Mouse (Mus musculus) erythroblast, embryonic 14.5 days (primary cell): Measurements from ENCODE around the gene F5. TPM values are rescaled to one million over a fixed set of nuclear protein-coding genes. Genes with fewer than 3 reads are reported as not detected.
A peak's percentile ranks its signal among the peaks of the same experiment; 100 is the strongest.

Experiments
- H3K27me3 ChIP-seq: 2 replicates; pipeline ENCODE4 v1.6.1; 2012; ENCODE audit warnings: inconsistent platforms; ENCODE audit not compliant: control insufficient read depth
- H3K36me3 ChIP-seq: 2 replicates; pipeline ENCODE4 v1.6.1; 2012; ENCODE audit warnings: mild to moderate bottlenecking, inconsistent platforms; ENCODE audit not compliant: control insufficient read depth
- H3K4me1 ChIP-seq: 2 replicates; pipeline ENCODE4 v1.6.1; 2012; ENCODE audit warnings: inconsistent platforms; ENCODE audit not compliant: control insufficient read depth
- H3K4me3 ChIP-seq: replicated peaks from 2 replicates; pipeline ENCODE3; 2012; ENCODE audit warnings: moderate library complexity, mild to moderate bottlenecking, inconsistent platforms
- H3K9me3 ChIP-seq: 2 replicates; pipeline ENCODE4 v1.6.1; 2012; ENCODE audit warnings: low read length, inconsistent platforms, mixed read lengths; ENCODE audit not compliant: control insufficient read depth
- GATA1 ChIP-seq: IDR thresholded peaks from 2 replicates; pipeline ENCODE4 v1.6.1; 2012; ENCODE audit warnings: low read length, inconsistent platforms, mixed read lengths
- TAL1 ChIP-seq: IDR thresholded peaks from 3 replicates; pipeline ENCODE4 v1.6.1; 2012; ENCODE audit warnings: low read length, inconsistent platforms, mixed read lengths
- polyA plus RNA-seq: library from polyadenylated mRNA; stranded (reverse); fragments of >175 nt; gene quantifications from 2 replicates; pipeline ENCODE4 v1.2.3, GENCODE M21; 2012

F5 gene
- 0.01 TPM in 2 replicates for polyA plus RNA-seq

- Histone ChIP-seq H3K4me3 (peak within 1 kb of the TSS; percentile 31), H3K9me3 (no peaks in the 10 kb centered on the region), H3K36me3 (no peaks in the 10 kb centered on the region), H3K27me3 (no peaks in the 10 kb centered on the region), H3K4me1 (no peaks in the 10 kb centered on the region)
- no peak for TF ChIP-seq TAL1
- TF ChIP-seq GATA1: no peak
Observed at GRCm38 (mm10) chr1:164151387-164152088, at the start of gene F5. F5 (plus strand) TSS chr1:164151838.

DNA sequence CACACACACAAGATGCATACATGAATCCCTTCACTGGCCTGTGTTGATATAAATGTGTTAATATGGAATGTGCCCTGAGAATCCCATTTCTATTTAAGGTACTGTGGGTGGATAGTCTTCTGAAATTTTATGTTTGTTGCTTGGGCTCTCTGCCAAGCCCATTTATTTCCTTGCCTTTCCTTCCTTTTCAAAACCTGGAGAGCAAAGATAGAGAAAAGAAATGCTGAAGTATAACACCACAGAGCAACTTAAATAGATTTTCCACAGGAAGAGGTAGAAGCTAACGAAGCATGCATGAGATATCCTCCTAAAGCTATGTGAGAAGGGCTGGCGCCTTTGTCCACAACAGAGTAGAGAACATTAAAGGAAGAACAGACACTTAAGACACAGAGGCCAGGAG is 41.9 kb upstream of the F5 start:
- no peak overlapping the region for H3K4me3 ChIP-seq
- H3K36me3 ChIP-seq: no peaks in the 10 kb centered on the region
- no peaks in the 10 kb centered on the region for H3K27me3 ChIP-seq
- H3K4me1 ChIP-seq: no peaks in the 10 kb centered on the region
- no peaks in the 10 kb centered on the region for H3K9me3 ChIP-seq
- TF ChIP-seq GATA1: no peak
- TF ChIP-seq TAL1: no peak

GRCm38 (mm10) chr1:164110591-164111329 is 40.9 kb upstream of the F5 start:
- TF ChIP-seq TAL1 (no peak), GATA1 (no peak)
- Histone ChIP-seq H3K4me1 (no peaks in the 10 kb centered on the region), H3K27me3 (no peaks in the 10 kb centered on the region), H3K36me3 (no peaks in the 10 kb centered on the region), H3K4me3 (no peak overlapping the region), H3K9me3 (no peaks in the 10 kb centered on the region)

GRCm38 (mm10) chr1:164114280-164114679 is 37.4 kb upstream of the F5 start:
- H3K4me1 ChIP-seq: no peaks in the 10 kb centered on the region

GRCm38 (mm10) chr1:164114947-164115493 is 36.6 kb upstream of the F5 start, which contains the start of gene Selp:
Selp (plus strand) TSS chr1:164115264.
- no peak within 1 kb of the TSS for H3K4me3 ChIP-seq
- no peaks in the 10 kb centered on the region for H3K9me3 ChIP-seq
- H3K27me3 ChIP-seq: no peaks in the 10 kb centered on the region
- H3K36me3 ChIP-seq: no peaks in the 10 kb centered on the region
- no peak for TF ChIP-seq GATA1
- TF ChIP-seq TAL1: no peak
- H3K4me1 ChIP-seq: no peaks in the 10 kb centered on the region

More at GRCm38 (mm10) chr1:164114280-164114679, 37.4 kb upstream of the F5 start:
- no peak overlapping the region for H3K4me3 ChIP-seq
- no peaks in the 10 kb centered on the region for H3K27me3 ChIP-seq
- TF ChIP-seq GATA1: no peak
- TF ChIP-seq TAL1: no peak
- no peaks in the 10 kb centered on the region for H3K36me3 ChIP-seq
- no peaks in the 10 kb centered on the region for H3K9me3 ChIP-seq

DNA sequence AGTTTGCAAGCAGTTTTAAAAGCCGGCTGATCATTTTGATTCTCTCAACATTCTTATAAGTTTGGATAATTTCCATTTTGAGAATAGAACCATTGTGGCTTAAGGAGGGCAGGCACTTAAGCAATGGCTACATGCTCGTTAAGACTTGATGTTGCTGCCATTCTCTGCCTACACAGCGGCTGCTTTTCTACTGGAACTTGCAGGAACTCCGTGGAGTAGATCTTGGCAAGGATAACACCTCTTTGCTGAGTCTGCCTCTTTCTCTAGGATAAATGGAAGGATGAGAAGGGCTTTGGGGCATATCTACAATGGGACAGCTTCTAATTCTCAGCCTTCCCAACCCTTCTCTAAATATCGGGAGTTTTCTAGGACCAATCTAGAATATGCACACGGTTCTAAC is 36.0 kb upstream of the F5 start:
- Histone ChIP-seq H3K27me3 (no peaks in the 10 kb centered on the region), H3K4me1 (no peaks in the 10 kb centered on the region), H3K4me3 (no peak overlapping the region), H3K36me3 (no peaks in the 10 kb centered on the region), H3K9me3 (no peaks in the 10 kb centered on the region)
- TF ChIP-seq GATA1 (no peak), TAL1 (no peak)

DNA sequence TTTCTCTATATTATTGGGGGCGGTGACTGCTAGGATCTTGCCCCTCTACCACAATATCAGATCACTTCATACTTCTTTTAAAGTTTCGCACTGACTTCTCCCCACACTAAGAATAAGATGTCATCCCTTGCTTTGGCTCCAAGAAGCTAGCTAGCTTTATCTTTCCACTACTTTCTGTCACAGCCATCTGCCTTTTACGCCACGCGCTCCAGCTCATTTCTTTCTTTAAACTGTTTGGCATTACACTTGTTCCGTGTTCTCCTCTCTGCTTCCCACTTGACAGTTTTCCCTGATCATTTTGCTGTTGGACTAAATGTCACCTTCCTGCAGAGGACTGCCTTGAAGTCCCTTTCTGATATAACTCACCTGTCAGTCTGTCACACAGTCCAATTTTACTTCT is 33.8 kb upstream of the F5 start:
- Histone ChIP-seq H3K4me1 (no peaks in the 10 kb centered on the region), H3K36me3 (no peaks in the 10 kb centered on the region), H3K27me3 (no peaks in the 10 kb centered on the region), H3K9me3 (no peaks in the 10 kb centered on the region), H3K4me3 (no peak overlapping the region)
- TF ChIP-seq GATA1 (no peak), TAL1 (no peak)

DNA sequence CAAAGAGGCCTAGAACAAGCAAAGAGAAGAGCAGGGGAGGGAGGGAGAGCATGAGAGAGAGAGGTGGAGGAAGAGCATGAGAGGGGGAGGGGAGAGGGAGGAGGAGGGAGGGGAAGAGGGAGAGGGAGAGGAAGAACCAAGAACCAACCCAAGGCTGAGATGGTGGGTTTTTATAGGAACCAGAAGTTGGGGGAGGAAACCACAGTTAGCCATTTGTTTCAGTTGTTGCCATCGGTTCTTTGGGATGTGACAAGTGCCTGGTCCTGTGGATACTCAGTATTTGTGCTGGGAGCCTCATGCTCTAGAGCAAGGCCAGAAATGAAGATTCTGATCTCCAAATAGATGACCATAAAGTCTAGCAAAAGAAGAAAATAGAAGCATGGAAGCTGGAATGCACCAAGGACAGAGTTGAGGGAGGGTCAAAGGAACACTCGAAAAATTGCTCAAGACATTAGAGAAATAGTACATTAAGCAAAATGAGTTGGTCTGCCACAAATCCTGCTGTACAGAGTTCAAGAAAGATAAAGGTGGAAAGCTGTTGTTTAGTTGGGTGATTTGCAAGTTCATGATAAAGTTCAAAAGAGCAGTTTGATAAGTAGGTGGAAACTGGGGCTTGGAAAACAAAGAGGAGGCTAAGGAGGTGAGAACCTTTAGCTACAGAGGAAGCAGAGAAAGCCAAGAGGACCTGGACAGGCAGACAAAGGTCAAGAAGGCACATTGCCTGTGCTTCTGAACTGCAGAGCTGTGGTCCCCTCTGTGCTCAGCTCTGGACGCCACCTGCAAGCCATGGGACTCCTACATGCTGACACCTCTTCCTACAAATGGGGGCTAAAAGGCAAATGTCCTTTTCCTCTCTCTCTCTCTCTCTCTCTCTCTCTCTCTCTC is 31.5 kb upstream of the F5 start:
- no peaks in the 10 kb centered on the region for H3K4me1 ChIP-seq
- no peaks in the 10 kb centered on the region for H3K36me3 ChIP-seq
- TF ChIP-seq GATA1 (no peak), TAL1 (no peak)

GRCm38 (mm10) chr1:164120777-164121158 is 30.9 kb upstream of the F5 start:
- TF ChIP-seq TAL1 (no peak), GATA1 (no peak)

More for the DNA sequence above, 31.5 kb upstream of the F5 start:
- Histone ChIP-seq H3K27me3 (no peaks in the 10 kb centered on the region), H3K9me3 (no peaks in the 10 kb centered on the region), H3K4me3 (no peak overlapping the region)

More at GRCm38 (mm10) chr1:164120777-164121158, 30.9 kb upstream of the F5 start:
- no peaks in the 10 kb centered on the region for H3K4me1 ChIP-seq
- no peaks in the 10 kb centered on the region for H3K9me3 ChIP-seq
- no peaks in the 10 kb centered on the region for H3K27me3 ChIP-seq
- H3K4me3 ChIP-seq: no peak overlapping the region
- no peaks in the 10 kb centered on the region for H3K36me3 ChIP-seq
